ENCODE assay signal across 16 mouse cellular contexts in genomic region chr10:76816930-76817329, GRCm38 (mm10).
DNase-seq lines count a peak whose midpoint lies in the region; ATAC-seq lines count a peak whose summit lies in the region.
"Had no signal": no experiment of that assay in that cellular context is flagged by ENCODE, and none has a peak within 500 bp of the region (broad histone marks: within the 10 kb centered on the region; RNA-seq: fewer than 3 reads in every experiment).

No protein-coding gene starts in this region.

- 68% methylated on average over 1 of the region's 1 CpGs for WGBS in midbrain, embryonic 16.5 days
- WGBS in midbrain, embryonic 10.5 days, result 77% methylated on average over 1 of the region's 1 CpGs

- H3K36me3 ChIP-seq in midbrain, embryonic 16.5 days (ENCODE audit: control insufficient read depth, insufficient read depth, low read length), result no peaks in the 10 kb centered on the region
- no peaks in the 10 kb centered on the region for H3K36me3 ChIP-seq in midbrain, embryonic 10.5 days
- H3K36me3 ChIP-seq: embryonic facial prominence, embryonic 10.5 days; embryonic facial prominence, embryonic 12.5 days; forebrain, embryonic 15.5 days had no signal

- no peaks in the 10 kb centered on the region for H3K9me3 ChIP-seq in midbrain, embryonic 16.5 days (replicated peaks; ENCODE audit: control insufficient read depth, low read length, poor library complexity, severe bottlenecking)
- H3K9me3 ChIP-seq in midbrain, embryonic 10.5 days (replicated peaks), result no peaks in the 10 kb centered on the region
- H3K9me3 ChIP-seq: embryonic facial prominence, embryonic 10.5 days; embryonic facial prominence, embryonic 12.5 days; forebrain, embryonic 13.5 days; forebrain, embryonic 15.5 days had no signal

- H3K4me2 ChIP-seq in midbrain, embryonic 16.5 days (ENCODE audit: low read length), result no peak overlapping the region
- H3K4me2 ChIP-seq: embryonic facial prominence, embryonic 12.5 days; forebrain, embryonic 13.5 days; forebrain, embryonic 15.5 days had no signal

- no peak overlapping the region for H3K4me3 ChIP-seq in midbrain, embryonic 16.5 days (ENCODE audit: low read depth, low read length)
- H3K4me3 ChIP-seq in midbrain, embryonic 10.5 days, result no peak overlapping the region
- H3K4me3 ChIP-seq: embryonic facial prominence, embryonic 10.5 days; embryonic facial prominence, embryonic 12.5 days; forebrain, embryonic 13.5 days; forebrain, embryonic 15.5 days had no signal

- ATAC-seq in frontal cortex, adult (ENCODE audit: low TSS enrichment), result peak; percentile 69
- ATAC-seq in midbrain, embryonic 16.5 days, result no peak
- ATAC-seq: forebrain, embryonic 13.5 days; forebrain, embryonic 15.5 days; forebrain, postnatal 0 days had no signal

- peaks cover 8% of the 10 kb centered on the region; the same call in 1 of the 2 replicates for H3K4me1 ChIP-seq in midbrain, embryonic 16.5 days (ENCODE audit: control insufficient read depth, insufficient read depth, low read length)
- H3K4me1 ChIP-seq in midbrain, embryonic 10.5 days, result peaks cover 37% of the 10 kb centered on the region

- no peaks in the 10 kb centered on the region; the same call in 1 of the 2 replicates for H3K27me3 ChIP-seq in midbrain, embryonic 16.5 days (ENCODE audit: control insufficient read depth, insufficient read depth, low read depth, low read length)
- no peaks in the 10 kb centered on the region for H3K27me3 ChIP-seq in midbrain, embryonic 10.5 days (ENCODE audit: low read depth, poor library complexity, severe bottlenecking)
- H3K27me3 ChIP-seq: embryonic facial prominence, embryonic 12.5 days; forebrain, embryonic 13.5 days; forebrain, embryonic 15.5 days had no signal

- H3K9ac ChIP-seq in midbrain, embryonic 16.5 days (ENCODE audit: low read depth, low read length), result no peak overlapping the region
- H3K9ac ChIP-seq: embryonic facial prominence, embryonic 12.5 days; forebrain, embryonic 15.5 days; forebrain, postnatal 0 days had no signal

- DNase-seq in cerebellum, adult 18-20 months, result peak; percentile 35 to 41
- DNase-seq in cerebellum, adult 11 months, result no peak
- no peak for DNase-seq in frontal cortex, postnatal 36 days (ENCODE audit: low spot score in 2 of 2)
- DNase-seq in midbrain, embryonic 10.5 days (ENCODE audit: low spot score), result no peak
- peak; percentile 79 for DNase-seq in brain, adult 2 months (ENCODE audit: low read depth, low spot score)
- DNase-seq in kidney, postnatal 14 days, result no peak
- DNase-seq: adrenal gland, adult 2 months; adrenal gland, postnatal 10 days; adrenal gland, postnatal 25 days; forebrain, postnatal 0 days had no signal

- peak overlapping the region; percentile 23; the same call in 1 of the 2 replicates for H3K27ac ChIP-seq in midbrain, embryonic 16.5 days (ENCODE audit: low read length)
- H3K27ac ChIP-seq in midbrain, embryonic 10.5 days (replicated peaks), result no peak overlapping the region
- H3K27ac ChIP-seq: embryonic facial prominence, embryonic 10.5 days; embryonic facial prominence, embryonic 12.5 days; forebrain, embryonic 13.5 days; forebrain, embryonic 15.5 days had no signal

Comparison
In these comparisons a context has a peak if more than half of its experiments do, and no peak if none do; other contexts are left out.
1. DNase-seq: peak in cerebellum, adult 18-20 months (2 of 2) and brain, adult 2 months (single experiment); none in cerebellum, adult 11 months (single experiment), frontal cortex, postnatal 36 days (0 of 2), midbrain, embryonic 10.5 days (single experiment) and kidney, postnatal 14 days (single experiment).